Mouse (Mus musculus): ENCODE measurements at regions not wholly inside any gene's neighbourhood (a gene's known extent, or its start where the extent isn't known, plus 50 kb on each side); places are given as distances from the start of the nearest gene placed in this dataset.

DNA sequence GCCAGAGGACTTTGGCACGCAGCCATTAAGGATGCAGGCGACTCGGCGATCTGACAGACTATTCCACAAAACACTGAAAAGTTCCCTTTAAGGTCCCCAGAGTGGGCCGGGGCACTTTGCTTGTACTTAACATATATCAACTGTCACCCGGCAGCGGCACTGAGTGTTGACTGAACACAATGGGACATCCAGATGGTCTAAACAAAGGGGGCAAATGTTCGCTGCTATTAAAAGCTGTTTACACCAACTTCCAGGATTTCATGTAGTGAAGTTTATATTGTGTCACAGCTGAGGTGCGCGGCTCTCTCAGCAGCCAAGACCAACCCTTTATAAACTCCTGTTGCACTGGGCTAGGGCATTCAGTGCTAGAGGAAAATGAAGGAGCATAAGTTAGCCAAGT is 157.6 kb downstream of the Zfp281 start:
- TF ChIP-seq POLR2A (IDR thresholded peaks at IDR 0.05; ENCODE audit: borderline replicate concordance, low read depth, low read length) (no peak), CTCF (IDR thresholded peaks at IDR 0.05; ENCODE audit: low read depth, low read length) (no peak)
